Mouse (Mus musculus) kidney, adult 11 months (tissue): ENCODE measurements around the gene Frmd4a.
A peak's percentile ranks its signal among the peaks of the same experiment; 100 is the strongest.
"Not testable (repeated sequence)": the region's sequence is repeated elsewhere in the genome, so short reads cannot be mapped to it uniquely, and the experiment has no call there.

Experiments
- DNase-seq: peaks from one replicate; pipeline ENCODE4 v3.0.0; 2022

The Frmd4a gene

DNA sequence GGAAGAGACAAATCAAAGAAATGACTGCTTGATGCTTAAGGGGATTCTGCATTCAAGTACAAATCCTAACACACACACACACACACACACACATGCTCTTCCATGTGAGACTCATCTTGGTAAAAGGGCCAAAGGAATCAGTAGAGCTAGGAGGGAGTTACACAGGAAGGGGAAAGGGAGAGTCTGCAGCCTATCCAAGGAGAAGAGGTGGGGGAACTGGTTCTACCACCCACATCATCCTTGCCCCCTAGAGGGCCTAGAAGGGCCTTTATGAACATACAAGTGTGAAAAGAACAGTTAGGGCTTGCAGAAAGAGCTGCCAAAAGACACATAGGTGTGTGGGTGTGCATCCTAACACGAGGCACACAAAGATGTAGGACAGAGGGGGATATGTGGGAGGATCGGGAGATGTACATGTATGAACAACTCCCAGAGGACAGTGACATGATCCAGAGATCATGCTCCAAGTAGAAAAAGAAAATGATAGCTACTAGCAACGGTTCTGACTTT is 576.4 kb downstream of the Frmd4a start:
- no peak for DNase-seq

DNA sequence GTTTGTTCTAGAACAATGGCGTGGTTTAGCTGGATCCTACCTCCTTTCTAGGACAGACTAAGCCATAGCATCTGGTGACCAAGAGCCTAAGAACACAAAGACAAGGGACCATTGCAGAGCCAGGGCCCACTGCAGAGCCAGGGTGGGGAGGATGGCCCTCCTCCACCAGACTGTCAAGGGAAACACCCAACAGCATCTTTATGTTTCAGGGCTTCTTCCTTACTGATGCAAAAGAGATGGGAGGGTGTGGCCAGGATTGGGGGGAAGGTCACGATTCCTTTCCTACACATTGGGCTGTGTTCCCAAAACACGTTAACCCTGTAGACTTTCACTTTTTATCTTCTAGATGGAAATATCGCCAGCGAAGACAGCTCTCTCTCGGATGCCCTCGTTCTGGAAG is 579.5 kb downstream of the Frmd4a start:
- no peak for DNase-seq

DNA sequence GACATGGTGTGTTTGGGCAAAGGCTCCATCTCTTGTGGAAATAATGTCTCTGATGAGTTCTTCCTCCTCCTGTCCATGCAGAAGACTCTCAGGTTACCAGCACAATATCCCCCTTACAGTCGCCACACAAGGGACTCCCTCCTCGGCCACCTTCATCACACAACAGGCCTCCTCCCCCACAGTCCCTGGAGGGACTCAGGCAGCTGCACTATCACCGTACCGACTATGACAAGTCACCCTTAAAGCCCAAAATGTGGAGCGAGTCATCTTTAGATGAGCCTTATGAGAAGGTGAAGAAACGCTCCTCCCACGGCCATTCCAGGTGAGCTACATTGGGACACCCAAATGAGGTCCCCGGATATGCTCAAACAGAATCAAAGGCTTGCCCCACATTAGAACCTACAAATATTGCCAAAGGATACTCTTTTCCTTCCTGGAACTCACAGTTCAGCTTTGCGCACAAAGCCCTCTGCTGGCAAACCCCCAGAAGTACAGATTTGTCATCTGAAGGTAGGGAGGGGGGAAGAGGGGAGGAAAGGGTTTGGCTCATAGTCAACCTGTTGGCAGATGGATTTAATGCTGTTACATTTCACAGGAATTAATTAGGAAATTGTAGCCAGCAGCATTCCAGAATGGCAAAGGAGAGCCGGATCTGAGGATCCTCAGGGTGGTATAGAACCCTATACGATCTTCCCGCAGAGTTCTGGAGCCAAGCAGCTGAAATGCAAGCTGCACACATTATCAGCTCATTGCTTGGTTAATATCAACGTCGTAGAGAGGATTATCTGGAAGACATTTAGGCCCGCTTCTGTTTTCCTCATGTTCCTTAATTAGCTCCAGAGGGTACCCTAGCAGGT is 583.7 kb downstream of the Frmd4a start:
- peak; percentile 45 for DNase-seq

DNA sequence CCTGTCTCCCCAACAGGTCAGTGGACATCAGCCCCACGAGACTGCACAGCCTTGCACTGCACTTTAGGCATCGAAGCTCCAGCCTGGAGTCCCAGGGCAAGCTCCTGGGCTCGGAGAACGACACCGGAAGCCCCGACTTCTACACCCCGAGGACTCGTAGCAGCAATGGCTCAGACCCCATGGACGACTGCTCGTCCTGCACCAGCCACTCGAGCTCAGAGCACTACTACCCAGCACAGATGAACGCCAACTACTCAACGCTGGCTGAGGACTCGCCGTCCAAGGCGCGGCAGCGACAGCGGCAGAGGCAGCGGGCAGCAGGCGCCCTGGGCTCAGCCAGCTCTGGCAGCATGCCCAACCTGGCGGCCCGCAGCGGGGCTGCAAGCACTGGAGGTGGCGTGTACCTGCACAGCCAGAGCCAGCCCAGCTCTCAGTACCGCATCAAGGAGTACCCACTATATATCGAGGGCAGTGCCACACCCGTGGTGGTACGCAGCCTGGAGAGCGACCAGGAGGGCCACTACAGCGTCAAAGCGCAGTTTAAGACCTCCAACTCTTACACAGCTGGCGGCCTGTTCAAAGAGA is 585.9 kb downstream of the Frmd4a start:
- no peak for DNase-seq

DNA sequence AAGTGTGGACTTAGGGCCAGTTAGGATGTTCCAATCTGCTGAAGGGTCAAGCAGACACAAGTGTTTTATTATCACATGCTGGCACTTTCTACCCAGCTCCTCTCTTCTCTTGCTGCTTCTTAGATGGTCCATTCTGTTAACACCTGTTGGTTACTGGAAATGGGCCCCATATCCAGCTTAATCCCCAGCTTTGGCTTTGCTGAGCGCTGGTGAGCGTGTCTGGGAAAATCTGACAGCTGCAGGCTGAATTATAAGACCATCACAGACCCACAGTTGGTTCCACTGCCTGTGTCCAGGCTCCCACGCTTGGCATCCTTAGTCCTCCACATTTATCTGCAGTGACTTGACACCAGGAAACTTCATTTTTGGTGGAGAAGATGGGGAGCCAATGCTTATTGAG is 589.0 kb downstream of the Frmd4a start:
- DNase-seq: no peak

DNA sequence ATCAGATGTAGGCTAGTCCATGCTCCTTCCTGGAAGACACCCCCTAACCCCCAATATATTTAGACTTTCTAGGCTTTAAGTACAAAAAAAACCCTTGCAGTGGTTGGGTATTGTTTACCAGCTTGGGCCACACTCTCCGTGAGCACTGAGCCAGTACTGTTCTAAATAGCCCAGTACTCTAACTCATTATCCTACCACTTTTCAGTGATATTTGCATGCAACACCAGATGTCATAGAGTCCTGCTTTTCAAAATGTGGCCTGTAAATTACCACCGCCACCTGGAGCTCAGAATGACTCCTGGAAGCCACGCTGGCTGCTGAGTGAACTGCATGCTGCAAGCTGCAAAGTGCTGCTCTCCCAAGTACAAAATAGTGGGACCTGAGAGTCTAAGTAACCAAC is 590.7 kb downstream of the Frmd4a start:
- no peak for DNase-seq

DNA sequence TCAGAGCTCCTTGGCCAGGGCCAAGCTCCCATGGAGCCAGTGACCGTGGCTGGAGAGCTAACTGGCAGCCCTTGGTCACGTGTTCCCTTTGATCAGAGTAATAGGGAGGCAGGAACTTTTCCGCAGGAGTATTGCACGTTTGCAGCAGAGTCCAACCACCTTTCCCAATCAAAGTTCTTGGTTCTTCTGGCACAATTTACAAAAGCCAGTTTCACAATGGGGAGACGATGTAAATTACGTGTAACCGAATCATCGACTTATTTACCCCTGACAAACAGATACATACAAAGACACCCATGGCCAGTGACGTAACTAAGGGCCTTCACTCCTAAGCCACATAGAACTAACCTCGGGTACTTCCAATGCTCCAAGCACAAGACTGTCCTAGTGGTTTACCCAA is 591.9 kb downstream of the Frmd4a start:
- DNase-seq: no peak

DNA sequence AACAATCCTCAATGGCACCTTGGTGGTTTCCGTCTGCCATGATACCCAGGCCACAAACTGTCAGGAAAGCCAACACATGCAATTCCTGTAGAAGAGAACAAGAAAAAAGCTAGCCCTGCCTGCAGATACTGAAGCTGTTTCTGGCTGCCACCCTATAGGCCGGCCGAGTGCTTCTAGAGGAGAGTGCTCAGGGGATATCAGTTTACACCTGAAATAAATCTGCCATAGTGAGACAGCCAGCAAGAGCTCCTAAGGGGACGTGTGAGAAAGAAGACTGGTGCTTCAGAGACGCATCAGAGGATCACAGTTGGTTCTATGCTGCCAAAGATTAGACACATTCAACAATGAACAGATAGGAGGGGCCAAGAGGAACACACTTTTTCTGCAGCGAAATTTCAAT is 593.8 kb downstream of the Frmd4a start:
- DNase-seq: no peak

DNA sequence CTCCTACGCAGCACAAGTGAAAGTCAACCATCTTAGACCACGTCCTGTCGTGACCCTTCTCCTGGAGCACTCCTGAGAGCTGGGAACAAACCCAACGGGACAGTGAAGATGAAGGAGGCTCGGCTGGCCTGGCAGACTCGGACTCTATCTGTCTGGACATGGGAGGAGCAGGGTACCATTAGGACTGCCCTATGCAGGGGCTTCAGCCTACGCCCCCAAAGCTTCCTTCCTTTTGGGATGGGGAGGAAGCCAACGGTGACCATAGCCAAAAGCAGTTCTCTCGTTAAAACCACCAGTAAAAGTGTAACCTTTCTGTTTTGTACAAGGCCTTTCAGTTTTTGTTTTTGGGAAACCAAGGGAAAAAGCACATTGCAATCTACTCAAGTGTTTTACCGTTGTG is 594.2 kb downstream of the Frmd4a start:
- DNase-seq: no peak

DNA sequence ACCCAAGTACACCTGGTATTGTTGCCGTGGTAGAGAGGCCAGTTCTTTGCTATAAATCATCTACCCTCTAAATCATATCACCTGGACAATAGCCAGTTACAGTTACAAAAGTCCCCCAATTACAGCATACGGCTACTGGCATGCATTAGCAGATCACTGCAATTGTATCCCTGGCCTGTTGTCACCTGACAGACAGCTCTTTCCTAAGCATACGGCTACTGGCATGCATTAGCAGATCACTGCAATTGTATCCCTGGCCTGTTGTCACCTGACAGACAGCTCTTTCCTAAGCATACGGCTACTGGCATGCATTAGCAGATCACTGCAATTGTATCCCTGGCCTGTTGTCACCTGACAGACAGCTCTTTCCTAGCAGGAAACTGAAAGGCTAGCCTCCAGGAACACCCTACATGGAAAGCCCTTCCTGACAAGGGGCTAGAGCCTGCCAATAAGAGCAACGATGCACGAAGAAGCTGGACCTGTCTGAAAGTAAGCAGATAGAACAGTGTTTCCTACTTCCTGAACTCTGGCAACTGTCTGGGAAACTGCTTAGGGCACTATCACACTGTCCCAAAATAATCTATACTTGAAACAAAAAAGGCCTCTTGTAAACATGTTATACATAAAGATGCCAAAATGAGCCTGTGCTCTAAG is 596.9 kb downstream of the Frmd4a start:
- DNase-seq: peak; percentile 40

DNA sequence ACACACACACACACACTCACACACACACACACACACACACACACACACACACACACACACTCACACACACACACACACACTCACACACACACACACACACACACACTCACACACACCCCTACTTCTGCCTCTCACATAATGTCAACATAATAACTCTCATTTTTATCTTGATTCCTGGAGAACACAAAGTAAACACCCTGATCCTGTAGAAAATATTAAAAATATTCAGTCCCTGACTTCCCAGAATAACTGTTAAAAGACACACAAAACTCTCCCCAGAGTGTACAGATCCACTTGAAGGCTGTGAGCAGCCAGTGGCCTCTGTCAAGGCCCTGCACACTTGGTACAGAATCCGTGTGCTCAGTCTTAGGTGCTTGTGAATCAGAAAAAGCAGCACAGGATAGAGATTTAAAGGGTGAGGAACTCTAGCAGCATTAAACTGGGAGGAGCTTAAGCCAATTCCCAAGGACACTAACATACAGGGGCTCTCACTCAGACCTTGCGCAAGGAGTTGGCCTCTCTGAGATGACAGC is 597.6 kb downstream of the Frmd4a start:
- no peak for DNase-seq

DNA sequence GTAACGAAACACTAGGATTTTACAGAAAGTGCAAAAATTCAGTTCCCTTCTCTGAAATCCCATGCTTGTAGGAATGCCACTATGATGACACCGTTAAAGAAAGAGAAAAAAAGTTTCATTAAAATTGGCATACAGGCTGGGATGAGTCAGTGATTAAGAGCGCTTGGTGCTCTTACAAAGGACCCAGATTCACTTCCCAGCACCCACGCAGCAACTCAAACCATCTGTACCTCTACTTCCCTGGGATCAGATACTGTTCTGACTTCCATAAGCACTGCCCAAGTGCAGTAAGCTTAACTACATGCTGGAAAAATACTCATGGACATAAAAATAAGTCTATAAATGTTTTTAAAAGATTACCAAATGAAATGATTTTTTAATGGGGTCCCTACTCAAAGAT is 599.5 kb downstream of the Frmd4a start:
- no peak for DNase-seq

DNA sequence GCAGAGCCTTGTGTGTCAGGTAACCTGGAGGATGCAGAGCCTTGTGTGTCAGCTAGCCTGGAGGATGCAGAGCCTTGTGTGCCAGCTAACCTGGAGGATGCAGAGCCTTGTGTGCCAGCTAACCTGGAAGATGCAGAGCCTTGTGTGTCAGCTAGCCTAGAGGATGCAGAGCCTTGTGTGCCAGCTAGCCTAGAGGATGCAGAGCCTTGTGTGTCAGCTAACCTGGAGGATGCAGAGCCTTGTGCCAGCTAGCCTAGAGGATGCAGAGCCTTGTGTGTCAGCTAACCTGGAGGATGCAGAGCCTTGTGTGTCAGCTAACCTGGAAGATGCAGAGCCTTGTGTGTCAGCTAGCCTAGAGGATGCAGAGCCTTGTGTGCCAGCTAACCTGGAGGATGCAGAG is 601.6 kb downstream of the Frmd4a start:
- not testable (repeated sequence) for DNase-seq

DNA sequence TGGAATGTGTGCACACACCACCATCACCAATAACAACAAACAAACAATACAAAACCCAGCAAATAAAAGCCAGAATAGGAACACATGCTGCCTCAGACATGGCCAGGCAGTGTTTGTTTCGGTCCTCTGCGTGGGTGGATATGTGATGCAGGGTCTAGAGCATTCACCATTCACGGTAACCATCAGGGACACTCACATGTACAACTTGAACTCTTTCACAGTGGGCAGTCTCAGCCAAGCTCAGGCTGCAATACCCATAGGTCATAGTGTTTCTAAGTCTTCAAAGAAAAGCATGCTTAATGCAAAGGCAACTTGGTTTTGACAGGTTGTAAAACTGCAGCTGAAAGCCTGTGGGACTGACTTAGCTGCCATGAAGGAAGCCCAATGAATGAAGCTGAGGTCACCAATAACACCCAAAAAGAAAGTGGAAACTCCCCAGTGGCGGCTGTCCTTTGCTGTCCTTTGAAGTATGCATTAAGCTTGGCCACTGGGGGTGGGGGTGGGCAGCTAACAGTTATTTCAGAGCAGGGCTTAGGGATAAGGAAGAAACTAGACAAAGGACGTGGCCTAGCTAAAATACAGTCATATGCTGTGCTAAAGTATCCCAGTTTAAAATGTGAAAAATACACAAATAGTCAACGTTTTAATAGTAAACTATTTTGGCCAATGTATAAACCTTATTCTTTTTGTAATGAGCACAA is 602.5 kb downstream of the Frmd4a start:
- no peak for DNase-seq

DNA sequence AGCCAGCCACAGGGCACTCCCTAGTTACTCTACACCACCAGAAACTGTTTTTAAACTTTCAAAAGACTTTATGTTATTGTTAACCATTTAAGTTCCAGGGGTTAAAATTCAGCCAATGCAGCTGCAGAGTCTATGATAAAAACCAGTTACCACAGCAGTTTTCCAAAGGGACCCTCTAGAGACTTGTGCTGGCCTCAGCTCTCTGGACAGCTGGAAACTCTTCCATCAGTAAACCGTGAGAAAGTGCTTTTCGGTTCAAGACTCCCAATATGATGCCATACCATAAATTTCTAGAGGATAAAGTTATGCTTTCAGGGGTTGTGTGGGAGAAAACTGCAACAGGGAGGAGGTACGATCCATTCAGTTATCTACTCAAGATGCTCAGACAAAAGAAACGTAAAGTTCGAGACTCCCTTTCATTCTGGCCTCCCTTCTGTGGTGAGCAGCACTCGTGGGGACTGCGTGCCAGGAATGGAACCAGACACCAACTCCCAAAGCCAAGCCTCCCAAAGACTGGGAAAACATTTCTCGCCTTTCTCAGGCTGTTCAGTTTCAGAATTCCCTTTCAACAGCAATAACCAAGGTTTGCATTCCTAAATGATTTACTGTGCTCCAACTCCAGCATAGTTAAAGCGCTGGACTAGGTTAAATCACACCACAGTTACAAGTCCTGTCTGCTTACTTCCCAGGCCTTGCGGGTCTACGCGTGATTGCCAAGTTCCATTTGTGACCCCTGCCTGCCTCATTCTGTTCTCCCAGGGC is 603.3 kb downstream of the Frmd4a start:
- DNase-seq: no peak

DNA sequence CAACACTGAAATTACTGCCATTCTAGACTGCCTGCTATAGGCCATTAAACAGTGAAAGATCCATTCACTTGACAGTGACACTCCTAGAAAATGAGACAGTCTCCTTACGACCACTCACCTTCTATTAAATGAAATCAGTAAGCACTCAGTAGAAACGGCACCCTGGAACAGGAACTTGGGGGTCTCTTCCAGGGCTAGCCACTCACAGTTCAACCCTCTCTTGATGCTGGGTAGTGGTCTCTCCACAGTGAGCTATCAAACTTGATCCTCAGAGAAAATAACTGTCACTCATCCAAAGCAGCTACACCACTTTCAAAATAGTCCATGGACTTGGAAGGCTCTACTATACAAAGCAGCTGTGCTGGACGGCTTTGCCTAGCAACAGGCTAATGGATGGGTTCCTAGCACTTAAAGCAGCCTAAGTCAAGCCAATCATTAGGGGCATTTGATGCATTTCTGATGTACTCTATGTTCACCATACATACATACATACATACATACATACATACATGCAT is 604.0 kb downstream of the Frmd4a start:
- no peak for DNase-seq

DNA sequence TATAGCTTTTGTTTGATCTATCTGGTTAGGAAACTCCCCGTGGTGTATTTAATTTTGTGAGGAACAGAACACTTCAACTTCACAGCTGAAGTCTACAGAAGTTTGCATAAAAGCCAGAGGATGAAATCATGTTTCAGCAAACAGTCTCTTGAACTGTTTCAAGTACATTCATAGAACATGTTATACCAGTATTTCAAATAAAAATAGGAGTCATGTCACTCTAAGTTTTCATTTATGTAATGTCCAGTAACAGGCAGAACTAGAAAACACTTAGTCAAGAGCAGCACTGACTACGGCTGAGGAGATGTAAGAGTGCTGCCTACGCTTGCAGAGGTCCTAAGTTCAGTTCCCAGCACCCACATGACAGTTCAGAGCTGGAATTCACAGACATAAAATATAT is 609.4 kb downstream of the Frmd4a start:
- DNase-seq: no peak

DNA sequence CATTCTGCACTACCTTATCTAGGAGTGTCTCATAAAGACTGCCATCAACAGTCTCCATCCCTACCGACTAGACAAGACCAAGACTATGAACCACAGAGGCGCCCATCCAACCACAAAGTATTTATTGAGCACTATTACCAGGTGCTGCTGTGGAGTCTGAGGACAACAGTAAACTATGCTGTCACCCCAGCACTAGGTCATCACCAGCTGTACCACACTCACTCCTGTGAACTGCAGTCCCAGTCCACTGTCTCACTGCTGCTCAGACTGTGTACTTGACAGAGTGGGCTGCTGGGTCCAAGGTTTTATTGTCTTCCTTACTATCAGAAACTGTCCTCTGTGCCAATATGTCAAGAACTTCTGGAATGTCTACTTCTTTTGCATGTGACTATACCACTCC is 611.4 kb downstream of the Frmd4a start:
- DNase-seq: no peak

DNA sequence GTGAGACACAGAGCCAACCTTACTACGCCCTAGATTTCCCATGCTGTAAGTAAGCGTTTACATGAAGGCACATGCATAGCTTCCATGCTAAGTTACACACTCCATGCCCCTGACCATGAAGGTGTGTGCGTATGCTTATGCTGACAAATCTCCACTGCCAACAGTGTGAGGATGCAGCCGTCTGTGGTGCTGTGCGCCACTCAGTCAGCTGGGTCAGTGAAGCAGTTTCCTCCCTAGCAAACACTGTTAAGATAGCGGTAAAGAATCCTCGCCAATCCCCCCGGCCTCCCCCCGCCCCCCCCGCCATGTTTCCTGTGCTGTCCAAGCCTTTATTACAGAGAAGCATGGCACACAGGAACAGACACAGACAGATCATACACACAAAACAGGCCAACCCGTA is 612.0 kb downstream of the Frmd4a start:
- no peak for DNase-seq

DNA sequence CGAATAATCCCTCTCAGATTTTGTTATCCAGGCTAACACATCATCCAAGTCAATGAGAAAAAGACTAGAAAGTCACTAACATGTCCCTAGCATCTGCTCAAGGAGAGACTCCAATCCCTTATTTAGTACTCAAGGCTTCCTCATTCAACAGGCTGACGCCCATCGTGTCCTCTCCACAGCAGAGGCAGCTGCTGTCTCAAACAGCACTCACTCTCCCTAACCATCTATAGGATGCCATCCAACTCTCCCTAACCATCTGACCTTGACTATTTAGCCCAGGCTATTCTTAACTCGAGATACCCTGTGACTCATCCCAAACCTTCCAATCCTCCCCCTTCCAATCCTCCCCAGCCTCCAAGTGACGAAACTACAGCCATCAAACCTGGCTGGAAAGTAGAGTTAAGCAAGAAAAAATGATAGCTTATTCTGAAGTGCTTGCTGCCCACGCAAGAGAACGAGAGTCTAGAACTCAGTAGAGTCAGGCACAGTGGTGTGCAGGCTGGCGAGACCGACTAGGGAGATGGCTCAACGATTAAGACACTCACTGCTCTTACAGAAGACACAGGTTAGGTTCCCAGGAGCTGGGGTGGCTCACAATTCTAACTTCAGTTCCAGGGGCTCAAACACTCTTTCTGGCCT is 612.8 kb downstream of the Frmd4a start:
- no peak for DNase-seq

DNA sequence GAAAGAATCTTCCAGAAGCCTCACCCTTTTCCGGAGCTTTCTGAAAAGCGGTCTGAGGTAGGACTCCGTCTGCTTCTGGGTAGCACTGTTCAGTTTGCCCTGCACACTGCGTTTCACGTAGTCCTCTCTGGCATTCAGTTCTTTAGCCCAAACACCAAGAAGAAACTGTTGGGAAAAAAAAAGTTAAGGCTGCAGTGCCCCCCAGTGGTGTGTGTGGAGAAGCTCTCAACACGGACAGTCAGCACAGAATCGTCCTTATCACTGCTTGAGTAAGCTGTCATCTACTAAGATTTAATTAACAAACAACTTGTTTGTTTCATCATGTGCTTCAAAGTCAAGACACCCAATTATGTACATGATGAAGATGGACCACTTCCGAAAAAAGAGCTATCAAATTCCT is 618.3 kb downstream of the Frmd4a start:
- DNase-seq: no peak

DNA sequence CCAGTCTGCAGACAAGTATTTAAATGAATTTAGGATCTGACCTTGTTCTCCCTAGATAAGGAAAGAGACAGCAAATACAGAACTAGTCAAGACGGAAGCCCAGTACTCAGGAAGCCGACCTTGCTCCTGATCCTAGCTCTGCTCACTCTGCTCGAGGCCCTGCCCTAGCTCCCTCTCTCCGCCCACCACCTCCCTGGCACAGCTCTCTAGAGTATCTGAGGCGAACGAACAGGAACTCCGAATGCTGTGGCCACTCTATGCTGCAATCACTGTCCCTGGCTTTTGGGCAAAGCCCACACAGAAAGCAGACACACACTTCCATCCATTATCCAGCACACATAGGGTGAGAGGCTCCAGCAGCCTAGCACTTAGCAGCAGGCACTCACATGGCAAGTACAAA is 619.1 kb downstream of the Frmd4a start:
- DNase-seq: no peak
